Mouse (Mus musculus) layer of hippocampus, adult 18-20 months (tissue): ENCODE measurements around the gene Adcy7. TPM values are rescaled to one million over a fixed set of nuclear protein-coding genes. Genes with fewer than 3 reads are reported as not detected.

ENCODE experiments used
- DNase-seq, 2 experiments: peaks; one replicate each; pipeline ENCODE4 v3.0.0; 2022; ENCODE audit warnings: low spot score in 2 of 2
- long read RNA-seq: library from polyadenylated mRNA; stranded (forward); transcript quantifications from one replicate; pipeline ENCODE4 v2.0.0, GENCODE M21; 2021
- total RNA-seq, 2 experiments: library from RNA; stranded (reverse); gene quantifications; 2 replicates each; pipeline ENCODE4 v1.2.3; 2021

Adcy7 gene
- total RNA-seq, result 1 to 10 TPM; 2.2 to 3.3 TPM
- long read RNA-seq, full-length matches to known transcripts, result 1 of 4 reads
- long read RNA-seq, partial matches to known transcripts, result 1 of 4 reads
- long read RNA-seq, other reads (novel, unspliced or antisense), result 2 of 4 reads

- DNase-seq, result no peak
Measured at GRCm38 (mm10) chr8:88272231-88273050, at the start of gene Adcy7. TSS of gene Adcy7 (plus strand) at chr8:88272403.

DNA sequence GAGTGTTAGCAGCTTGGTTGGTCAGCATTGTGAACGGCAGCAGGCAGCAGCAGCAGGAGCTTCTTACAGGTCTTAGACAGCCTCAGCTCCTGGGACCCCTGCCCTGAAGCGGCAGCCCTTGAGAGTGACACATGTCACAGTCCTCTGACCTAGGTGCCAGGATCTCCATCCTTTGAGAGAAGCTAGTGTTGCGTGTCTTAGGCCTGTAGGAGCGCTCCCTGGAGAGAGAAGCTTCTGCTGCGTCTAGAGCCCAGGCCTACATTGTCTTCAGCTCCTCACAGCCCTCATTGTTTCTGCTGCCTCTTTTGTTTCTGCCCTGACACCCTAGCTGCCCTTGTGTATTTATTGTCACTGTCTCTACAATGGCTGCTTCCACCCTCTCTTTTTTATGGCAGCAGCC is 46.8 kb upstream of the Adcy7 start:
- DNase-seq, result no peak

DNA sequence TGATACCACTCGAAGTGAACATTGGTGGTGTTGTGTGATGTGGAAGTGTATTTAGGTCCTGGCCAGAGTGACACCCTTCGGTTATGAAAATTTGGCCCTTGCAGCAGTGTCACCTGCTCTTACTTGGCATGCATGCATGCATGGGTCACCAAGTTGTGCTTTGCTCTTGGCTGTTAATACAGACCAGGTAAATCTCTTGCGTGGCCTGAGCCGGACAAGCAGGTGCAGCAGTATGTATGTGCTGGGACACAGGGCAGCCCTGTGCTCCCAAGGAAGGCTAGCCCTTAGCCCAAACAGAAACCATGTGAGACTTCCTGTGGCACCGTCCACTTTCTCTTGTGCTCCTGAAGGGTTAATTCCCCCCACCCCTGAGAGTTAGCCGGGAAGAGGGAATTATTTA is 44.4 kb upstream of the Adcy7 start:
- no peak for DNase-seq

GRCm38 (mm10) chr8:88228286-88228685 is 43.9 kb upstream of the Adcy7 start:
- DNase-seq, result no peak

GRCm38 (mm10) chr8:88228800-88229199 is 43.4 kb upstream of the Adcy7 start:
- DNase-seq, result no peak

DNA sequence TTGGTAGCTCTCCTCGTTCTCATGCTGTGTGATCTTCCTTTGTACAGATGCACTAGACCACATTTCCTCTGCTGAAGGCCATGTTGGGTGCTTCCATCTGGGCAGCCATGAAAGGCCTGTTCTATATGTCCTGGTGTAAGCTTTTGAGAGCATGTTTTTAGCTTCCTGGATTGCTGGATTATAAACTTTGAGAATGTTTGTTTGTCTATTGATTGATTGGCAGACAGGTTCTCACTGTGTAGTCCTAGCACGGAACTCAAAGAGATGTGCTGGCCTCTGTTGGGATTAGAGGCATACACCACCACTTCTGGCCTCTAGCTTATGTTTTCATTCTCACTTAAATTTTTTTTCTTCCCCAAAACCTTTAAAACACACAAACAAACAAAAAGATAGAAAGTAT is 35.5 kb upstream of the Adcy7 start:
- DNase-seq, result no peak

DNA sequence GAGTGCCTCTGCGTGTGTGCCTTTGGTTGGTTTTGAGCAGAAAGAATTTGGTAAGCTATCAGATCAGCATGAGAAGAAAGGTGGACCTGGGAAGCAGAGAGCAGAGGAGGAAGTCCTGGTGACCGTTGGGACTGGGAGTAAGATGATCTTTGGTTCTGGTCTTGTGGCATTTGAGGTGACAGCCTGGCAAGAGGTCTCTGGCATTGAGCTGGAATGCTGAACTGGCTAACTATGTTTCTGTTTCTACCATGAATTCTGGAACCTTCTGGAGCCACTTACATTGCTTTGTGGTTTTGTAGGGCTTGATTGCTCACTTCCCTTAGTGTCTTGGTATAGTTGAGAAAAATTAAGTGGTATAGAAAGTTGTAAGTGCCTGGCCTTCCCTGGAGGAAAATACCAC is 34.6 kb upstream of the Adcy7 start:
- no peak for DNase-seq

- DNase-seq, result peak in 1 of 2 experiments; percentile 23
Measured at GRCm38 (mm10) chr8:88239277-88239676, 32.9 kb upstream of the Adcy7 start.

GRCm38 (mm10) chr8:88241871-88242270 is 30.3 kb upstream of the Adcy7 start:
- DNase-seq, result no peak

DNA sequence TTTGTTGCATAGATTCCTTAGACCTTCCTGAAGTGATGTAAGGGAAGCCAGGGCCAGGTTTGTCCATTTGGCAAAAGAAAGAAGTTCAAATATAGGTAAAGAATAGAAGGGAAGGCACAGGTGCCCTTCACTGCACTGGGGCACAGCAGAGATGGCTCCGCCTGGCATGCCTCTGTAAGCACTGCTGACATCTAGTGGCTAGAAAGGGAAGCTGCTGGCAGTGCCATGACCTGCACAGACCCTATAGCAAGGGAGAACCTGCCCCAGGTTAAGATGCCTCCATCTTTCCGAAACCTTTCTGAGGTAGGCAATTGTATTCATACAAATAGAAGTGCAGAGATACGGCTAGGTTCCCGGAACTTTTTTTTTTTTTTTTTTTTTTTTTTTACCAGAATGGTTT is 27.9 kb upstream of the Adcy7 start:
- DNase-seq, result peak in 1 of 2 experiments; percentile 75

- DNase-seq, result no peak
Measured at GRCm38 (mm10) chr8:88252791-88253190, 19.4 kb upstream of the Adcy7 start.

- DNase-seq, result no peak
Measured at GRCm38 (mm10) chr8:88254957-88255356, 17.2 kb upstream of the Adcy7 start.

DNA sequence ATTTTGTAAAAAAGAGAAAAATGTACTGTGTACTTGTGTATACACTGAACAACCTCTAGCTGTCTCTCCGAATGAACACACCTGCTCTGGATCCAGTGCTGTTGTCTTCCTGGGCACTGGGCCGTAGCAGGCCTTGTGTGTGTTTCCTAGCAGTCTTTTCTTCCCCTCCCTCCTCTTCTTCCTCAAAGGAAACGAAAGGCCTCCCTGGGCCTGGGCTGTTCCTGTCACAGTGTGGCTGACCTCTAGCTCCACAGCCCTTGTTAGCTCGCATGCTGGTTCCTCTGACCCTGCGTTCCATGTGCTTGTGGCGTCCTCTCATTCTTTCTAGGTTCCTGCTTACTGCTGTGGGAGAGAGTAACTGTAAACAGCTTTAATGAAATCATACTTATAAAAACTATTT is 14.2 kb upstream of the Adcy7 start:
- DNase-seq, result no peak

DNA sequence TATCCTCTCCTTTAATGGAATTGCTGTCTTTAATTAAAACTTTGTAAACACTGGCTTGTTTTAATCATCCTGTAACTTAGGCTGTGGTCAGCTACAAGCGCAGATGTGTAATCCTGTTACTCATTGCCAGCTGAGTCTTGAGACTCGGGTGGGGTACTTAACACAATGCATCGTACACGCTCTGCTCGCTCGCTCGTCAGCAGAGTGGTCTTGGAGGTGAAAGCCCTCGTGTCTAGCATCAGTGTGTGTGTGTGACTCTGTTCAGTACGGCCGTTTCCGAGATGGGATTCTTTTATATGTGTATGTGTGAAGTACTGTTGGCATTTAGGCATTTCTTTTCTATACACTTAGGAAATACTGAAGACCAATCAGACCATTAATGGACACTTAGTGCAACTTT is 13.7 kb upstream of the Adcy7 start:
- DNase-seq, result no peak

GRCm38 (mm10) chr8:88260466-88260980 is 11.7 kb upstream of the Adcy7 start:
- no peak for DNase-seq

- no peak for DNase-seq
Measured at GRCm38 (mm10) chr8:88262831-88263635, 9.2 kb upstream of the Adcy7 start.

- DNase-seq, result no peak
Measured at GRCm38 (mm10) chr8:88265511-88265910, 6.7 kb upstream of the Adcy7 start.

DNA sequence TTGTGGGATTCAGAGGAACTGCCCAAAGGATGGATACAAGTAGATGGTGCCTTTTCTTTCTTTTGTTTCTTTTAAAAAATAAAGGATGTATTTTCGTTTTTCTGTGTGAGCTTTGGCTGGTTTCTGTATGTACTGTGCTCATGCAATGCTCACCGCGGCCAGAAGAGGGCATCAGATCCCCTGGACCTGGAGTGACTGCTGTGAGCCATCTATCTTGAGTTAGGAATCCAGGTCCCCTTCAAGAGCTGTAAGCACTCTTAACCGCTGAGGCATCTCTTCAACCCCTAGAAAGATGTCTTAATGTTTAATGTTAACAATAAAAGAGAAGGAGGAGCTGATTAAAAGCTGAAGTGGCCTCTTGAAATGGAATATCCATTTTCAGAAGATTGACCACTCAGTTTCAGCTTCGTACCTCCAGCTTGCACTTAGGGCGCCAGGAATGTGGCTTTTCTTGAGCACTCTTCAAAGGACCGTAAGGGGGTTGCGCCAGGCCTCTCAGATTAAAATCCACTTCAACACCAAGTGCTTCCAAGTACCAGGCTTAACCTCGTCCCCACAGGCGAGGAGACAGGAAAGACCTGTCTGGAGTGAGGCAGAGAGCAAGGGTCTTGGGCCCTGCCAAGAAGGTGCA is 5.9 kb upstream of the Adcy7 start:
- peak; percentile 69 to 91 for DNase-seq

DNA sequence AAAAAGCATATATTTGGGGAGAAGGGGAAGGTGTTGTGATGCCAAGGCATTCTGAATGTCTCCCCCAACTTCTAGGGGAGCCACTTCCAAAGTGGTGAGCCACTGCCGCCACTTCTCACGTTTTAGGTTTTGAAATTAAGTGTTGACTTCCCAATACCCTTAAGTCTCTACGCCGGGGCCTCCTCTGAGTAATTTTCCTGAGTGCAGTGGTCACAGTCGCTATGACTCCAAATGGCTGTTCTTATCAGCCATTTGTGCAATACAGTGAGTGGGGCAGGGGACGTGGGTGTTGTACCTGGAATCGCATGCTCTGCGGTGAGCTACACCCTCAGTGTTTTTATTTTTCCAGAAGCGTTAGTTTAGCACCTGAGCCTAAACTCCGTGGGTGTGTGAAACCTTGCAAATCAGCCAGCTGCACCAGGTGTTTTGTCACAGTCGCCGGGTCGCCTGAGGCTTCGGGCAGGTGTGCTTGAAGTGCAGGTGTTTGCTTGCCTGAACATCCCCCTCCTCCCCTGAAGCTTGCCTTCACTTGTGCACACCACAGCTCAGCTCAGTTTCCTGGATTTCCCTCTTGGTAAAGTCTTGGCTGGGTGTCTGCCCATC is 5.3 kb upstream of the Adcy7 start:
- no peak for DNase-seq

GRCm38 (mm10) chr8:88269107-88269875 is 2.9 kb upstream of the Adcy7 start:
- no peak for DNase-seq
